Comparison of ENCODE assay signal across 11 mouse cellular contexts in genomic region chr5:34908726-34909633, GRCm38 (mm10). TPM values are rescaled to one million over a fixed set of nuclear protein-coding genes. Genes with fewer than 3 reads are reported as not detected.
A peak's percentile ranks its signal among the peaks of the same experiment; 100 is the strongest.
DNase-seq lines count a peak whose midpoint lies in the region; ATAC-seq and TF ChIP-seq lines count a peak whose summit lies in the region.
"Had no signal": no experiment of that assay in that cellular context is flagged by ENCODE, and none has a peak within 500 bp of the region (broad histone marks: within the 10 kb centered on the region; RNA-seq: fewer than 3 reads in every experiment).

No protein-coding gene starts in this region.

- DNase-seq in midbrain, embryonic 10.5 days (ENCODE audit: low spot score): no peak
- DNase-seq in lung, postnatal 0 days (ENCODE audit: low spot score): peak; percentile 59
- peak; percentile 64 for DNase-seq in thymus, postnatal 4 days
- no peak for DNase-seq in spleen, postnatal 36 days (ENCODE audit: low spot score in 2 of 2)
- DNase-seq: adrenal gland, adult 2 months; cerebellum, postnatal 10 days; kidney, adult 9 months had no signal

- no peaks in the 10 kb centered on the region for H3K27me3 ChIP-seq in midbrain, embryonic 10.5 days (ENCODE audit: low read depth, poor library complexity, severe bottlenecking)
- no peaks in the 10 kb centered on the region for H3K27me3 ChIP-seq in midbrain, embryonic 13.5 days
- no peaks in the 10 kb centered on the region for H3K27me3 ChIP-seq in limb, embryonic 13.5 days
- H3K27me3 ChIP-seq in lung, postnatal 0 days (replicated peaks; ENCODE audit: insufficient read depth, low read length): no peaks in the 10 kb centered on the region
- H3K27me3 ChIP-seq in hindbrain, embryonic 16.5 days (replicated peaks; ENCODE audit: control insufficient read depth, insufficient read depth, low read length): no peaks in the 10 kb centered on the region

- H3K4me2 ChIP-seq in midbrain, embryonic 13.5 days (replicated peaks): no peak overlapping the region
- H3K4me2 ChIP-seq in limb, embryonic 13.5 days (replicated peaks): no peak overlapping the region
- H3K4me2 ChIP-seq in lung, postnatal 0 days (replicated peaks; ENCODE audit: low read depth, low read length): no peak overlapping the region
- H3K4me2 ChIP-seq in hindbrain, embryonic 16.5 days (ENCODE audit: low read length): no peak overlapping the region

- WGBS in midbrain, embryonic 10.5 days: 82% methylated on average over 9 of the region's 9 CpGs
- 79% methylated on average over 9 of the region's 9 CpGs for WGBS in midbrain, embryonic 13.5 days
- WGBS in limb, embryonic 13.5 days: 70% methylated on average over 9 of the region's 9 CpGs
- WGBS in lung, postnatal 0 days: 49% methylated on average over 9 of the region's 9 CpGs
- WGBS in hindbrain, embryonic 16.5 days: 74% methylated on average over 9 of the region's 9 CpGs

- no peak for TF ChIP-seq CTCF in lung, postnatal 0 days (IDR thresholded peaks at IDR 0.05)

- ATAC-seq in midbrain, embryonic 13.5 days: no peak
- 0 out of 2 replicates have a peak, but pooled peaks have one; percentile 21 for ATAC-seq in limb, embryonic 13.5 days (ENCODE audit: low FRiP score, low read depth)
- ATAC-seq in lung, postnatal 0 days: peak; percentile 88
- no peak for ATAC-seq in hindbrain, embryonic 16.5 days

- peaks cover 77% of the 10 kb centered on the region for H3K36me3 ChIP-seq in midbrain, embryonic 10.5 days
- H3K36me3 ChIP-seq in midbrain, embryonic 13.5 days: peaks cover 70% of the 10 kb centered on the region
- H3K36me3 ChIP-seq in limb, embryonic 13.5 days: peaks cover 70% of the 10 kb centered on the region
- peaks cover 32% of the 10 kb centered on the region for H3K36me3 ChIP-seq in lung, postnatal 0 days (ENCODE audit: insufficient read depth, low read length)
- H3K36me3 ChIP-seq in hindbrain, embryonic 16.5 days (ENCODE audit: control insufficient read depth, insufficient read depth, low read length): peaks cover 25% of the 10 kb centered on the region

- H3K9ac ChIP-seq in midbrain, embryonic 13.5 days (replicated peaks): no peak overlapping the region
- no peak overlapping the region for H3K9ac ChIP-seq in limb, embryonic 13.5 days
- no peak overlapping the region for H3K9ac ChIP-seq in lung, postnatal 0 days (replicated peaks; ENCODE audit: low read depth)
- H3K9ac ChIP-seq in hindbrain, embryonic 16.5 days (ENCODE audit: low read depth, low read length): no peak overlapping the region

- H3K4me1 ChIP-seq in midbrain, embryonic 10.5 days: peaks cover 15% of the 10 kb centered on the region
- peaks cover 10% of the 10 kb centered on the region for H3K4me1 ChIP-seq in midbrain, embryonic 13.5 days (replicated peaks)
- peaks cover 4% of the 10 kb centered on the region; the same call in 1 of the 2 replicates for H3K4me1 ChIP-seq in limb, embryonic 13.5 days
- peaks cover 8% of the 10 kb centered on the region; the same call in 1 of the 2 replicates for H3K4me1 ChIP-seq in lung, postnatal 0 days (ENCODE audit: insufficient read depth, low read depth, low read length)
- no peaks in the 10 kb centered on the region for H3K4me1 ChIP-seq in hindbrain, embryonic 16.5 days (ENCODE audit: control insufficient read depth, insufficient read depth, low read depth, low read length)

- no peak for TF ChIP-seq EP300 in lung, postnatal 0 days (IDR thresholded peaks at IDR 0.05)

- H3K4me3 ChIP-seq in midbrain, embryonic 10.5 days: no peak overlapping the region
- H3K4me3 ChIP-seq in midbrain, embryonic 13.5 days (replicated peaks): no peak overlapping the region
- no peak overlapping the region for H3K4me3 ChIP-seq in limb, embryonic 13.5 days
- no peak overlapping the region for H3K4me3 ChIP-seq in lung, postnatal 0 days (ENCODE audit: low read depth, low read length)
- H3K4me3 ChIP-seq in hindbrain, embryonic 16.5 days (ENCODE audit: low read length): no peak overlapping the region

- no peaks in the 10 kb centered on the region for H3K9me3 ChIP-seq in midbrain, embryonic 10.5 days (replicated peaks)
- H3K9me3 ChIP-seq in midbrain, embryonic 13.5 days: no peaks in the 10 kb centered on the region
- no peaks in the 10 kb centered on the region for H3K9me3 ChIP-seq in limb, embryonic 13.5 days
- no peaks in the 10 kb centered on the region for H3K9me3 ChIP-seq in lung, postnatal 0 days (ENCODE audit: low read length)
- H3K9me3 ChIP-seq in hindbrain, embryonic 16.5 days (ENCODE audit: control insufficient read depth, low read length): no peaks in the 10 kb centered on the region
- H3K9me3 ChIP-seq: G1E had no signal

- 0 out of 2 replicates have a peak overlapping the region, but pooled peaks have one; percentile 1 for H3K27ac ChIP-seq in midbrain, embryonic 10.5 days (replicated peaks)
- H3K27ac ChIP-seq in midbrain, embryonic 13.5 days: no peak overlapping the region
- H3K27ac ChIP-seq in limb, embryonic 13.5 days: no peak overlapping the region
- peak overlapping the region; percentile 17 for H3K27ac ChIP-seq in lung, postnatal 0 days (ENCODE audit: low read length)
- H3K27ac ChIP-seq in hindbrain, embryonic 16.5 days (ENCODE audit: low read depth, low read length): no peak overlapping the region

RNA-seq across cellular contexts. Expression of gene Msantd1, which starts 1.2 kb away (rescaled TPM):
- polyA plus RNA-seq in midbrain, embryonic 10.5 days (2016; fragmentation: Nextera tagmentation; extraction: Ambion mirVana): 0.47 and 0.49 TPM in 2 replicates
- 2.3 TPM in 2 replicates for polyA plus RNA-seq in midbrain, embryonic 13.5 days (2015; fragmentation: Nextera tagmentation; extraction: Ambion mirVana)
- 0.47 and 0.66 TPM in 2 replicates for polyA plus RNA-seq in limb, embryonic 13.5 days (2015; fragmentation: Nextera tagmentation; extraction: Ambion mirVana)
- polyA plus RNA-seq in lung, postnatal 0 days (2015; fragmentation: Nextera tagmentation; extraction: Ambion mirVana): 0.50 and 0.73 TPM in 2 replicates
- polyA plus RNA-seq in hindbrain, embryonic 16.5 days (2015; fragmentation: Nextera tagmentation; extraction: Ambion mirVana): 6.1 and 6.9 TPM in 2 replicates

RNA-seq across cellular contexts. Expression of gene Rgs12, which starts 40.3 kb away (rescaled TPM):
- 62.9 and 74.4 TPM in 2 replicates for polyA plus RNA-seq in midbrain, embryonic 10.5 days (2016; fragmentation: Nextera tagmentation; extraction: Ambion mirVana)
- polyA plus RNA-seq in midbrain, embryonic 13.5 days (2015; fragmentation: Nextera tagmentation; extraction: Ambion mirVana): 67.5 and 72.3 TPM in 2 replicates
- polyA plus RNA-seq in limb, embryonic 13.5 days (2015; fragmentation: Nextera tagmentation; extraction: Ambion mirVana): 50.4 and 54.0 TPM in 2 replicates
- polyA plus RNA-seq in lung, postnatal 0 days (2015; fragmentation: Nextera tagmentation; extraction: Ambion mirVana): 45.5 and 46.7 TPM in 2 replicates
- polyA plus RNA-seq in hindbrain, embryonic 16.5 days (2015; fragmentation: Nextera tagmentation; extraction: Ambion mirVana): 40.3 and 41.1 TPM in 2 replicates

Comparison
In these comparisons a context has a peak if more than half of its experiments do, and no peak if none do; other contexts are left out.
1. H3K27ac ChIP-seq: peak in midbrain, embryonic 10.5 days (single experiment) and lung, postnatal 0 days (single experiment); none in midbrain, embryonic 13.5 days (single experiment), limb, embryonic 13.5 days (single experiment) and hindbrain, embryonic 16.5 days (single experiment).
2. DNase-seq: peak in lung, postnatal 0 days (single experiment) and thymus, postnatal 4 days (single experiment); none in midbrain, embryonic 10.5 days (single experiment) and spleen, postnatal 36 days (0 of 2).
3. ATAC-seq: peak in limb, embryonic 13.5 days (single experiment) and lung, postnatal 0 days (single experiment); none in midbrain, embryonic 13.5 days (single experiment) and hindbrain, embryonic 16.5 days (single experiment).